Mouse (Mus musculus): Measurements from ENCODE around the gene Gzf1.

DNA sequence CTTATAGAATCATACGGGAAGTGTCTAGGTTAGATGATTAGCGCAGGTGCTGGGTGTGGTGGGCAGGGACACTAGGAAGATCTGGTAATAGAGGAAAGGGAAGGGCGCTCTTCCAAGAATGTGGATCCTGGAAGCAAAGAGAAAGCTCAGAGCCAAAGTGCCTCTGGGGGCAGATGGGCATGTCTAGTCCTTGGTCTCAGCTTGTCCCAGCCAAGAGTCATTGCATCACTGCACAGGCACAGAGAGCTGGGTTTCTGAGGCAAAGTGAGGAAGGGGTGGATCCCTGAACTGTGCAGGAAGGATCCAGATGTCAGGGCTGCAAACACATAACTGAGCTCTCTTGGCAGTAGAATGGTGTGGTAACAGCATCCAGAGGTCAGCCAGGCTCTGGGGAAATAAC lies 49.2 kb upstream of the Gzf1 start:
- TF ChIP-seq EP300 (IDR thresholded peaks at IDR 0.05; ENCODE audit: low read depth) (no peak), CTCF (IDR thresholded peaks at IDR 0.05; ENCODE audit: low read depth) (no peak)
